Mouse (Mus musculus) bone marrow, adult 2 months (tissue): Measurements from ENCODE around the gene March8.

Experiments
- CTCF ChIP-seq: fragments of 200-500 bp; IDR thresholded peaks from 2 replicates; pipeline ENCODE4 v1.5.1; 2011; ENCODE audit warnings: low read length, control low read depth; ENCODE audit not compliant: control insufficient read depth, insufficient read depth
- POLR2A ChIP-seq: fragments of 200-500 bp; IDR thresholded peaks from 2 replicates; pipeline ENCODE4 v1.6.1; 2011; ENCODE audit warnings: low read depth, mild to moderate bottlenecking, control low read depth, low read length, borderline replicate concordance; ENCODE audit not compliant: control insufficient read depth

DNA sequence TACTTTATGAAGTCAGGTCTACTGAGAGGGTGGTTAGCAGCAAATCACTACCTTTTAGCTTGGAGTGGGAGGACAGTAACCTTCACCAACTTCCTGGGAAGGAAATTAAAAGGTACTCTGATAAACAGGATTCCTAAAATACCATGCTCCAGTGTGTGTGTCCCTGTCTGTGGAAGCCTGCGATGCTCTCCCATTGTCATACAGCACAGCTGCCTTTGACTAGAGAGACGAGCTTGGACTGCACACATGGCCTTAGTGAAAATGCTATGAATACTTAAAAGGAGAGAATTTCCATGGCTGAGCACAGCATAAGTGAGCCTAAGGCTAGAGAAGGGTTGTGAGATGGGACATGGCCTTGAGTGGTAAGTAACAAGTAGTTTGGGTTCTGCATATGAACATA is 60.3 kb downstream of the March8 start:
- TF ChIP-seq CTCF (no peak), POLR2A (no peak)
